Mouse (Mus musculus) midbrain, embryonic 13.5 days (tissue): ENCODE measurements around the gene Zfp568. TPM values are rescaled to one million over a fixed set of nuclear protein-coding genes. Genes with fewer than 3 reads are reported as not detected.
A peak's percentile ranks its signal among the peaks of the same experiment; 100 is the strongest.

Experiments used
- ATAC-seq: fragments of 200-750 bp; cut with Nextera tagmentation; 2 replicates; pipeline ENCODE4 v1.8.0; 2017; ENCODE audit warnings: mild to moderate bottlenecking, moderate TSS enrichment, moderate library complexity
- H3K27ac ChIP-seq: fragments of 300-500 bp; sonication (generic); 2 replicates; pipeline ENCODE4 v1.5.1; 2015; ENCODE audit warnings: inconsistent platforms, mild to moderate bottlenecking, moderate library complexity
- H3K27me3 ChIP-seq: fragments of 300-500 bp; sonication (generic); 2 replicates; pipeline ENCODE4 v1.6.1; 2015; ENCODE audit warnings: mild to moderate bottlenecking, inconsistent platforms
- H3K36me3 ChIP-seq: fragments of 300-500 bp; sonication (generic); 2 replicates; pipeline ENCODE4 v1.6.1; 2015; ENCODE audit warnings: mild to moderate bottlenecking, inconsistent platforms
- H3K4me1 ChIP-seq: fragments of 300-500 bp; sonication (generic); replicated peaks from 2 replicates; pipeline ENCODE4 v1.6.1; 2015; ENCODE audit warnings: inconsistent platforms
- H3K4me2 ChIP-seq: fragments of 300-500 bp; sonication (generic); replicated peaks from 2 replicates; pipeline ENCODE4 v1.6.1; 2015; ENCODE audit warnings: moderate library complexity, mild to moderate bottlenecking, inconsistent platforms
- H3K4me3 ChIP-seq: fragments of 300-500 bp; sonication (generic); replicated peaks from 2 replicates; pipeline ENCODE4 v1.5.1; 2015; ENCODE audit warnings: mild to moderate bottlenecking, inconsistent platforms
- H3K9ac ChIP-seq: fragments of 300-500 bp; sonication (generic); replicated peaks from 2 replicates; pipeline ENCODE4 v1.6.1; 2015; ENCODE audit warnings: mild to moderate bottlenecking, inconsistent platforms
- H3K9me3 ChIP-seq: fragments of 300-500 bp; sonication (generic); 2 replicates; pipeline ENCODE4 v1.6.1; 2016; ENCODE audit warnings: mild to moderate bottlenecking, inconsistent platforms
- WGBS: fragments of 180-500 bp; shearing (Covaris S2); methylation state at CpG from one replicate; pipeline ENCODE4 v1.1.7; 2015; 5-methylcytosine and 5-hydroxymethylcytosine counted together
- polyA plus RNA-seq: library from polyadenylated mRNA; unstranded; fragments of >200 nt; fragmentation: Nextera tagmentation; extraction: Ambion mirVana; gene quantifications from 2 replicates; pipeline ENCODE4 v1.2.1, GENCODE M21; 2015

Gene Zfp568
- polyA plus RNA-seq, 1 experiment from 2014 or later = 7.7 TPM

DNA sequence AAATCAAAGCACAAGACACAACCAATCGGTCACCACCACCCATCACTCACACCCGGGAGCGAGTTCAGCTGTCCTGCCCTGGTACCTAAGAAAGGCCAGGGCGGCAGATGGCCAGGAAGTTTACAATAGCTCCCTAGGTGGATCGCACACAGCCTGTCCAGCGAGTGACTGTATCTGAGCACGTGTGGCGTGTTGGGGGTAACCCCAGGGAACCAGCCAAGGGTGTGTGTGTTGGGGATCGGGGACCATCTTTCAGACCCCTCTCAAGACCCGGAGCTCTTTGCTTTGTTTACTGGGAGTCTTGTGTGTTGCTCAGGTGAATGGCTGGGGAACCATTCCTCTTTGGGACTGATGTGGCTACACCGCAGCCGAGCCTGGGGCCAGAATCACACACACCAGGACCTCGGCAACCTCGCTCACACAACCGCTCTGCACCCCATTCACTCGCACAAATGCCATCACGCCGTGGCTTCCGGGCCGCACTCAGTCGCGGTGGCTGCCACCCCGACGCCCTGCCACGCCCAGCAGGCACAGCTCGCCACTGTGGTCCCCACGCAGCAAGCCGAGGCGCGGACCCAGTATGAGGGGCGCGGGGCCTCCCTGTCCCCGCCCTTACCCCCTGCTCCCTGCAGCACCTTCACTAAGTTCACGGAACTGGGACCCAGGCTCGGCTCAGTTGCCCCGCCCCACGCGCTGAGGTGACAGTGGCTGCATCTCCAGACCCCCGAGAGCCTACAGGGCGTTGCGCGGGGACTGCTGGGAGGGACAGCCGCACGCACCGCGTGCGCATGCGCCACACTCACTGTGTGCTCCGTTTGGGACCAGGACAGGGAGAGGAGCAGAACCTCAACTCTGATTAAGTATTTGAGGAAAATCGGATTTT lies 88.6 kb downstream of the Zfp568 start, which contains the start of gene Zfp82:
TSS of gene Zfp82 (minus strand) at position 755 of the 883 bp plus-strand sequence.
- Histone ChIP-seq H3K9me3 (no peaks in the 10 kb centered on the region), H3K27ac (peak within 1 kb of the TSS; percentile 81), H3K4me1 (peaks cover 14% of the 10 kb centered on the region), H3K9ac (peak within 1 kb of the TSS; percentile 90), H3K36me3 (peaks cover 31% of the 10 kb centered on the region), H3K4me2 (peak within 1 kb of the TSS; percentile 94), H3K27me3 (no peaks in the 10 kb centered on the region), H3K4me3 (peak within 1 kb of the TSS; percentile 89)
- ATAC-seq = peak; percentile 96
- WGBS = under 1% methylated on average over 50 of the region's 50 CpGs

Other genes with a start within 250 kb of the Zfp568 start
- gene Zfp84, start 215.4 kb upstream of the Zfp568 start, polyA plus RNA-seq = 17.7 and 19.0 TPM in 2 replicates
- gene Zfp30, start 200.0 kb upstream of the Zfp568 start, polyA plus RNA-seq = 14.2 and 14.9 TPM in 2 replicates
- gene Zfp790, start 167.8 kb upstream of the Zfp568 start, polyA plus RNA-seq = 29.7 and 29.9 TPM in 2 replicates
- gene Zfp940, start 130.3 kb upstream of the Zfp568 start, polyA plus RNA-seq = 12.8 and 14.4 TPM in 2 replicates
- gene Zfp420, start 124.0 kb upstream of the Zfp568 start, polyA plus RNA-seq = 18.3 and 19.9 TPM in 2 replicates
- 14.8 and 15.6 TPM in 2 replicates for gene Zfp27, start 77.4 kb upstream of the Zfp568 start, polyA plus RNA-seq
- 8.7 and 8.9 TPM in 2 replicates for gene Zfp383, start 75.7 kb upstream of the Zfp568 start, polyA plus RNA-seq
- gene Zfp74, start 29.9 kb upstream of the Zfp568 start, polyA plus RNA-seq = 19.9 and 20.5 TPM in 2 replicates
- gene Zfp14, start 67.4 kb downstream of the Zfp568 start, polyA plus RNA-seq = 10.4 and 12.5 TPM in 2 replicates
- 11.7 and 13.8 TPM in 2 replicates for gene Zfp82, start 88.9 kb downstream of the Zfp568 start, polyA plus RNA-seq
- 1.1 and 4.4 TPM in 2 replicates for gene Gm26920, start 106.5 kb downstream of the Zfp568 start, polyA plus RNA-seq
- 19.3 and 20.4 TPM in 2 replicates for gene Zfp566, start 106.6 kb downstream of the Zfp568 start, polyA plus RNA-seq
- 112 and 115 TPM in 2 replicates for gene Zfp260, start 110.8 kb downstream of the Zfp568 start, polyA plus RNA-seq
- 16.1 and 19.4 TPM in 2 replicates for gene Zfp382, start 138.0 kb downstream of the Zfp568 start, polyA plus RNA-seq
- 18.9 and 22.8 TPM in 2 replicates for gene Zfp146, start 185.8 kb downstream of the Zfp568 start, polyA plus RNA-seq
- gene Cox7a1, start 200.2 kb downstream of the Zfp568 start, polyA plus RNA-seq = 3.0 and 4.4 TPM in 2 replicates
- gene Capns1, start 214.9 kb downstream of the Zfp568 start, polyA plus RNA-seq = 57.2 and 64.1 TPM in 2 replicates
- gene Polr2i, start 248.0 kb downstream of the Zfp568 start, polyA plus RNA-seq = 181 and 186 TPM in 2 replicates
- gene Tbcb, start 248.3 kb downstream of the Zfp568 start, polyA plus RNA-seq = 359 and 362 TPM in 2 replicates